Mouse (Mus musculus): ENCODE data around the gene Olfr1330. TPM values are rescaled to one million over a fixed set of nuclear protein-coding genes. Genes with fewer than 3 reads are reported as not detected.
"Not testable (repeated sequence)": the region's sequence is repeated elsewhere in the genome, so short reads cannot be mapped to it uniquely, and the experiment has no call there.

The Olfr1330 gene
- total RNA-seq (2021) (not detected), polyA plus RNA-seq (2012; rRNA removed) (not detected in 2 replicates)
- long read RNA-seq: 0 reads

DNA sequence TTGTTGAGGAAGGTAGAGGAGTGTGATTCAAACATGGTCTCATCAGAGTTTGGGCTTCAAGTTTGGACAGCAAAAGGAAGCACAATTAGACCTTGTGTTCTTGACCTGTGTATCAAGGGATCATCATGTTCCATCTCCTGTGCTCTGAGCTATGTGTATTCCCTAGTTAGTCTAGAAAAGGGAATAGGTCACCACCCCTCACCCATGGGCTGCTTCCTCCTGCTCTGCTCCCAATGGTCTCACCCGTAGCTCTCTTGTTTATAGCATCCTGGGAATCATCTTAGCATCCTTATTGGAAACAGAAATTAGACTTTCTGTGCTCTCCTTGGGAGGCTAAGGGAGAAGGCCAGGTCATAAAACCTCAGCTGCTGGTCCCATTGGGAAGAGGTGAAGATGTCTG lies at the start of gene Olfr1330:
Gene Olfr1330 (plus strand): TSS at position 301 of the 400 bp plus-strand sequence.
- DNase-seq: no peak

DNA sequence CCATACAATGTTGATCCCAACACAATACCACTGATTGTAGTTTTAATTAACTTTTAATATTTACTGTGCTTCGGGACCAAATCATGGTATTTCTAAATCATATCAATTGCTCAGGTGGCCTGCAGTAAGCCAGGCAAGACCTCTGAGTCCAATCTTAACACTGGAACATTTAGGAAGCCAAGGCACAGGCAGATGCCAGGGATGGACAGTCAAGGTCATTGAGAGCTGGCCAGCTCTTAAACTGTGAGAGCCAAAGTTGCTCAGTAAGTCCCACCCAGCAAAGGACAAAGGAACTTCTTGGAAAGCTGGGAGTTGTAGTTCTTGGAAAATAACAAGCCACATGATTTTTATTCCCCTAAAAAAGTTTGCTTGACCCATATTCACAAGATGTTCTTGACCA lies 26.6 kb upstream of the Olfr1330 start:
- no peak for DNase-seq

DNA sequence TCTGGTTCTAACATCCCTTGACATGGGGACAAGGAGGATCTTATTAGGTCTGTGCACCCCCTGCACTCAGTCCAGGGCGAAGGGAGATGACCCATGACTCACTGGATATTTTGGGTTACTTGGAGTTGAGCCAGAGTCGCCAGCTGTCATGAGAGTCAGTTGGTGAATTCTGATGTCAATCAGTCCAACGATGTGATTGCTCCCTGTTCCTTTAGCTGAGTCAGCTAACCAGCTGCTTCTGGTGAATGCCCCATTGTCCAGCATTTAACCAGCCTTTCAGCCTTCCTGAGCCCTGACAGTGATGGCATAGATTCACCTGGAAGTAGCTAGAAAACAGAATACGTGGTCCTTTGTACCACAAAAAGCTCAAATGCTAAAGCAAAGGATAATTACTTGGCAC lies 25.7 kb upstream of the Olfr1330 start:
- no peak for DNase-seq

DNA sequence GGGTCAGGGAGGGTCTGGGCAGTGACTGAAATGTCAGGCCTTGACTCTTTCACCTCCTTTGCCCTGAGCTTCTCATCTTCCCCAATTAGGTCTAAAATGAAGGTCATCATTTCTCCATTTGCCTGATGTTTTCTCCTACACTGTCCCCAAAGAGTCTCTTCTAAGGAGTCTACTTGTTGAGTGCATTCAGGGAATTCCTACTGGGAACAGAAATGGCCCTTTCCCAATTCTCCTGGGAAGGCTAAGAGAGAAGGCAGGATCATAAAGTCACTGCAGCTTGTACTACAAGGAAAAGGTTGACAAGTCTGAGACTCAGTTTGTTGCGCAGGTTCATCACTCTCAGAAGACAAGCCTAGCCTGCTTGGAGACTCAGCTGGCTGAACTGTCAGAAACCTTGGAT lies 24.0 kb upstream of the Olfr1330 start, which contains the start of gene Olfr1331:
Gene Olfr1331 (plus strand): TSS at position 301 of the 400 bp plus-strand sequence.
- DNase-seq: no peak

DNA sequence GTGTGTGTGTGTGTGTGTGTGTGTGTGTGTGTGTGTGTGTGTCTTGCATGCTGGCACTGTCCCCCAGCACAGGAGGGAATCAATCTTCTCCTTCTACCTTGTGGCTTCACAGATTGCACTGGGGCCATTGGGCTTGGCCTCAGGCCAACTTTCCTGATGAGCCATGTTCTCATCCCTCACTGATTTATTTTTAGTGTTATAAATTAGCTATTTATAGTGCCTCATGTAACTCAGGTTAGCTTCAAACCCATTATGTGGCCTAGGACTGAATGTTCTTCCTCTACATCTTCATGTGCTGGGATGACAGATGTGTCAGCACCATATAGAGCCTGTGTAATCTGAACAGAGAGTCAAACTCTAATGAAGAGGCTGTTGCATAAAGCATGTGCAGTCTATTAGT lies 20.8 kb upstream of the Olfr1330 start:
- no peak for DNase-seq

DNA sequence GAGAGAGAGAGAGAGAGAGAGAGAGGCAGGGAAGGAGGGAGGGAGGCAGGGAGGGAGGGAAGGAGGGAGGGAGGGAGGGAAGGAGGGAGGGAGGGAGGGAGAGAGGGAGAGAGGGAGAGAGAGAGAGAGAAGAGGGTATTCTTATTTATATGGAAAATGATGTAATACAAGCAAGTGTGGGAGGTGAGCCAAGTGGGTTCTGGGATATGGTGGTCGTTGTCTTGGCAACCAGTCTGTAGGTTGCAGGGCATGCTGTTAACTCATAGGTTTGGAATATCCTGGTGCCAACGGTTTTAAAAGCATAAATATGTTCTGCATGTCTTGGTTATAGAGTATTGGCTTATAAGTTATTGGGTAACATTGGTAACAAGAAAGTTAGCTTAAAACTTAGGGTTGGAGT lies 13.6 kb downstream of the Olfr1330 start:
- DNase-seq: no peak

DNA sequence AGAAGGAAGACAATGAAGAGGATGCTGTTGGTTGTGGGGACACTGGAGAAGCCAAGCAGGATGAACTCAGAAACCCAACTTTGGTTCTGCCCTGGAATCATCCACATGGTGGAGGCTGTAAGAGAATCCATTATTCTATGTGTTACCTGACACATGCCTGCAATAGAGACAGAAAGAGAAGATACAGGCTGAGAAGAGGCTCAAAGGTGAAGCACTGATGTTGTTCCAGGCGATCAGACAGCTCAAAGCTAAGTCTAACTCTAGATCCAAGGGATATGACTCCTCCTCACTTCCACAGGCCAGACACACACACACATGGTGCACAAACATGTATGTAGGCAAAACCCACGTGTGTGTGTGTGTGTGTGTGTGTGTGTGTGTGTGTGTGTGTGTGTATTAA lies 29.0 kb downstream of the Olfr1330 start, which contains the start of gene Olfr1329:
Gene Olfr1329 (minus strand): TSS at position 101 of the 400 bp plus-strand sequence.
- DNase-seq: not testable (repeated sequence)

DNA sequence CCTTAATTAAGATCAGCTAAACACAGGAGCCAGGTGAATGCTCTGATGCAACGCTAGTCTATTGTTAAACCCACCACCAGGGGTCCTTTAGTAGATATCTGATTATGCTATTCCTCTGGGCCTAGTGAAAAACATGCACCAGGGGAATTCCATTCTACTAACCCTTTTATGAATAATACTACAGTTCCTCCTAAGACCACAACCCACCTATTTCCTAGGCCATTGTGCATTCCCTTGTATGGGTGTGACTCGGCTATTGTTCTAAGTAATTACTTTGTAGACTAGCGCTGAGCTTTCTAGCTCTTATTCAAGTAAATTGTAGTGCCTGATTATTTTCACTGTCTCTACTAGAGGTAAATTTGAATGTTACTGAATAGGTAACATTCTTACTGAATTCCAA lies 42.9 kb downstream of the Olfr1330 start:
- DNase-seq: not testable (repeated sequence)

DNA sequence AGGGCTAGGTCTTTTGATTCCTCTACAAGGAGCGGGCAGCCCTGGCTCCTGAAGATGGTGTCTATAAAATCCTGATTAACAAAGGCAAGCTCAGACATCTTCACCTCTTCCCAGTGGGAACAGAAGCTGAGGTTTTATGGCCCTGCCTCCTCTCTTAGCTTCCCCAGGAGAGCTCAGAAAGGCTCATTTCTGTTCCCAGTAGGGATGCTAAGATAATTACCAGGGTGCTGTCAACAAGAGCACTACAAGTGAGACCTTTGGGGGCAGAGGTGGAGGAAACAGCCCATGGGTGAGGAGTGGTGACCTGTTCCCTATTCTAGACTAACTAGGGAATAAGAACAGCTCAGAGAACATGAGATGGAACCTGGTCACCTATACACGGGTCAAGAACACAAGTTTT lies 50.1 kb downstream of the Olfr1330 start, which contains the start of gene Olfr1328:
Gene Olfr1328 (minus strand): TSS at position 101 of the 400 bp plus-strand sequence.
- DNase-seq: no peak

Other genes with a start within 250 kb of the Olfr1330 start
- gene Olfr62, start 229.6 kb upstream of the Olfr1330 start, total RNA-seq (2021): not detected
- not detected in 2 replicates for gene Olfr62, start 229.6 kb upstream of the Olfr1330 start, polyA plus RNA-seq (2012; rRNA removed)
- not detected for gene Olfr1342, start 195.8 kb upstream of the Olfr1330 start, total RNA-seq (2021)
- not detected in 2 replicates for gene Olfr1342, start 195.8 kb upstream of the Olfr1330 start, polyA plus RNA-seq (2012; rRNA removed)
- not detected for gene Olfr1341, start 185.1 kb upstream of the Olfr1330 start, total RNA-seq (2021)
- not detected in 2 replicates for gene Olfr1341, start 185.1 kb upstream of the Olfr1330 start, polyA plus RNA-seq (2012; rRNA removed)
- not detected for gene Olfr1340, start 168.5 kb upstream of the Olfr1330 start, total RNA-seq (2021)
- not detected in 2 replicates for gene Olfr1340, start 168.5 kb upstream of the Olfr1330 start, polyA plus RNA-seq (2012; rRNA removed)
- not detected for gene Olfr1339, start 156.4 kb upstream of the Olfr1330 start, total RNA-seq (2021)
- gene Olfr1339, start 156.4 kb upstream of the Olfr1330 start, polyA plus RNA-seq (2012; rRNA removed): not detected in 2 replicates
- gene Olfr1338, start 129.9 kb upstream of the Olfr1330 start, total RNA-seq (2021): not detected
- not detected in 2 replicates for gene Olfr1338, start 129.9 kb upstream of the Olfr1330 start, polyA plus RNA-seq (2012; rRNA removed)
- gene Olfr1337, start 106.0 kb upstream of the Olfr1330 start, total RNA-seq (2021): not detected
- not detected in 2 replicates for gene Olfr1337, start 106.0 kb upstream of the Olfr1330 start, polyA plus RNA-seq (2012; rRNA removed)
- gene Olfr1335, start 78.7 kb upstream of the Olfr1330 start, total RNA-seq (2021): not detected
- not detected in 2 replicates for gene Olfr1335, start 78.7 kb upstream of the Olfr1330 start, polyA plus RNA-seq (2012; rRNA removed)
- gene Olfr1333, start 52.3 kb upstream of the Olfr1330 start, total RNA-seq (2021): not detected
- not detected in 2 replicates for gene Olfr1333, start 52.3 kb upstream of the Olfr1330 start, polyA plus RNA-seq (2012; rRNA removed)
- gene Olfr1331, start 23.9 kb upstream of the Olfr1330 start, total RNA-seq (2021): not detected
- not detected in 2 replicates for gene Olfr1331, start 23.9 kb upstream of the Olfr1330 start, polyA plus RNA-seq (2012; rRNA removed)
- gene Olfr1329, start 28.9 kb downstream of the Olfr1330 start, total RNA-seq (2021): not detected
- not detected in 2 replicates for gene Olfr1329, start 28.9 kb downstream of the Olfr1330 start, polyA plus RNA-seq (2012; rRNA removed)
- gene Olfr1328, start 50.0 kb downstream of the Olfr1330 start, total RNA-seq (2021): not detected
- gene Olfr1328, start 50.0 kb downstream of the Olfr1330 start, polyA plus RNA-seq (2012; rRNA removed): not detected in 2 replicates
- gene Lao1, start 73.0 kb downstream of the Olfr1330 start, total RNA-seq (2021): under 1 TPM in 1 of 2 experiments, not detected in 1; 0.12 TPM
- not detected in 2 replicates for gene Lao1, start 73.0 kb downstream of the Olfr1330 start, polyA plus RNA-seq (2012; rRNA removed)
- gene Slc2a1, start 220.1 kb downstream of the Olfr1330 start, total RNA-seq (2021): 10 to 100 TPM; 21.9 to 22.0 TPM
- 35.8 and 39.4 TPM in 2 replicates for gene Slc2a1, start 220.1 kb downstream of the Olfr1330 start, polyA plus RNA-seq (2012; rRNA removed)